Mouse (Mus musculus): ENCODE data around the gene Gm17334. TPM values are rescaled to one million over a fixed set of nuclear protein-coding genes. Genes with fewer than 3 reads are reported as not detected.

Gene Gm17334
- total RNA-seq, 1 experiment from 2014 or later: not detected

DNA sequence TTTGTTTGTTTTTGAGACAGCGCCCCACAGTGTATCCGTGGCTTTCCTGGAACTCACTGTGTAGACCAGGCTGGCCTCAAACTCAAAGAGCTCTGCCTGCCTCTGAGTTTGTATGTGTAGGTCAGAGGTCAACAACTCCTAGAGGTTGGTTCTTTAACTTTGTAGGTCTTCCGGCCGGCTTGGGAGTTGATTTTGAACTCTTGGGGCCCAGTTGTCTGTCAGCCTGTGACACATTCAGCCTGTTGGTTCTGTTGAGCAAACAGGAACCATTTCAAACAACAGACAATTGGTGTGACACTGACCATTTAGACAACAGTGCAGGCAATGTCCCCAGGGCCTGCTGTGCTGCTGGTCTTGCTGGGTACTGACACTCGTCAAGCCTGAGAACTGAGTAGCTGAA, 4.7 kb upstream of the Gm17334 start:
- ATAC-seq (ENCODE audit: extremely low read depth, insufficient number of reproducible peaks, low FRiP score, poor library complexity, severe bottlenecking): no peak

DNA sequence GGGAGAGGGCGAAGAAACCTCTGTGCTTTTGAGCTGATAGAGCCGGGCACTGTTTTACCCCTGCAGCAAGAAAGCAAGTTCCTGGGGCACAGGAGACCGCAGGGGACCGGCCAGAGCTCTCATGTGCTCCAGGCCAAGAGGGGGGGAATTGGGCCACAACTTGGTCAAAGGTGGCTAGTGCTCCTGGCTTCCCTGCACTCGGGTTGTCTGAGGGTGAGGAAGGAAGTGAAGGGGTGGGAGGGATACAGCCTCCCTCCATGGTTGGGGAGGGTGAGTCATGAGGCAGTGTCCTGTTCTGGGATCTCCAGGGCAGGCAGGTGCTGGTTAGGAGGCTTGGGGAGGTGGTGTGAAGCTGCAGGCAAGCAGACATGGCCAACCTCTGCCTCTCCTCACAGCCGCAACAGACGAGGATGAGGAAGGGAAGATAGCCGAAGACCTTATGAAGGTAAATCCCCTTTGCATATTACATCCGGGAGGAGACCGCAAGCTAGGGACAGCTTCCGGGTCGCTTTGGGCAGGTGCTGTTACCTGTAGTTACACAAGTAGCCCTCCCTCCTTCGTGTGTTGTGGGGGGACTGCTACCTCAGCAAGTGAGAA, 1.8 kb upstream of the Gm17334 start:
- ATAC-seq (ENCODE audit: extremely low read depth, insufficient number of reproducible peaks, low FRiP score, poor library complexity, severe bottlenecking): no peak

DNA sequence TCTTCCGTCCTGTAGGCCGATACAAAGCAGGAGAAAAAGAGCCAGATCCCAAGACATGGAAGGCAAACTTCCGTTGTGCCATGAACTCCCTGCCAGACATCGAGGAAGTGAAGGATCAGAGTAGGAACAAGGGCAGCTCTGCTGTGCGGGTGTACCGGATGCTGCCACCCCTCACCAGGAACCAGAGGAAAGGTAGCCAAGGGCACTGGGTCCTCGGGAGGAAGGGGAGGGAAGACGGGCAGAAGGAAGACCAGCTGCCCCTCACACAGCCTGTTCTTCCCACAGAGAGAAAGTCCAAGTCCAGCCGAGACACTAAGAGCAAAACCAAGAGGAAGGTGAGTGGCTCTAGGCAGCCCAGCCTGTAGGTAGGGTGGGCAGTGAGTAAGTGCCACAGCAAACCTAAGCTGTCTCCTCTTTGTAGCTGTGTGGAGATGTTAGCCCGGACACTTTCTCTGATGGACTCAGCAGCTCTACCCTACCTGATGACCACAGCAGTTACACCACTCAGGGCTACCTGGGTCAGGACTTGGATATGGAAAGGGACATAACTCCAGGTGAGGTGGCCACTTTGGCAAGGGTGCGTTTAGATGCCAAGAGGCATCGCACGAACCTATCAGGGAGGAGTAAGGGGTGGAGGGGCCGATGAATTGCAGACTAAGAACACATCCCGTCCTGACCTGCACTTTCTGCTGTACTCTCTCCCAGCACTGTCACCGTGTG, 814 bp upstream of the Gm17334 start:
- ATAC-seq (ENCODE audit: extremely low read depth, insufficient number of reproducible peaks, low FRiP score, poor library complexity, severe bottlenecking): no peak

- ATAC-seq (ENCODE audit: extremely low read depth, insufficient number of reproducible peaks, low FRiP score, poor library complexity, severe bottlenecking): peak; percentile 4; the same call in 1 of the 2 replicates
Measured at GRCm38 (mm10) chr11:53772536-53772935, 451 bp downstream of the Gm17334 start.

- no peak for ATAC-seq (ENCODE audit: extremely low read depth, insufficient number of reproducible peaks, low FRiP score, poor library complexity, severe bottlenecking)
Measured at GRCm38 (mm10) chr11:53771001-53771744, 1.8 kb downstream of the Gm17334 start.

- peak; percentile 13; the same call in 1 of the 2 replicates for ATAC-seq (ENCODE audit: extremely low read depth, insufficient number of reproducible peaks, low FRiP score, poor library complexity, severe bottlenecking)
Measured at GRCm38 (mm10) chr11:53770125-53770791, 2.7 kb downstream of the Gm17334 start.

DNA sequence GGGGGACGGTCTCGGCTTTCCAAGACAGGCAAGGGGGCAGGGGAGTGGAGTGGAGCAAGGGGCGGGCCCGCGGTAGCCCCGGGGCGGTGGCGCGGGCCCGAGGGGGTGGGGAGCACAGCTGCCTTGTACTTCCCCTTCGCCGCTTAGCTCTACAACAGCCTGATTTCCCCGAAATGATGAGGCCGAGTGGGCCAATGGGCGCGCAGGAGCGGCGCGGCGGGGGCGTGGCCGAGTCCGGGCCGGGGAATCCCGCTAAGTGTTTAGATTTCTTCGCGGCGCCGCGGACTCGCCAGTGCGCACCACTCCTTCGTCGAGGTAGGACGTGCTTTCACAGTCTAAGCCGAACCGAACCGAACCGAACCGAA, 3.2 kb downstream of the Gm17334 start, which contains the start of gene Irf1:
Gene Irf1, plus strand, starts transcription at position 255 of the 365 bp plus-strand sequence.
- peak; percentile 80 for ATAC-seq (ENCODE audit: extremely low read depth, insufficient number of reproducible peaks, low FRiP score, poor library complexity, severe bottlenecking)

GRCm38 (mm10) chr11:53769185-53769576, 3.8 kb downstream of the Gm17334 start:
- ATAC-seq (ENCODE audit: extremely low read depth, insufficient number of reproducible peaks, low FRiP score, poor library complexity, severe bottlenecking): no peak

DNA sequence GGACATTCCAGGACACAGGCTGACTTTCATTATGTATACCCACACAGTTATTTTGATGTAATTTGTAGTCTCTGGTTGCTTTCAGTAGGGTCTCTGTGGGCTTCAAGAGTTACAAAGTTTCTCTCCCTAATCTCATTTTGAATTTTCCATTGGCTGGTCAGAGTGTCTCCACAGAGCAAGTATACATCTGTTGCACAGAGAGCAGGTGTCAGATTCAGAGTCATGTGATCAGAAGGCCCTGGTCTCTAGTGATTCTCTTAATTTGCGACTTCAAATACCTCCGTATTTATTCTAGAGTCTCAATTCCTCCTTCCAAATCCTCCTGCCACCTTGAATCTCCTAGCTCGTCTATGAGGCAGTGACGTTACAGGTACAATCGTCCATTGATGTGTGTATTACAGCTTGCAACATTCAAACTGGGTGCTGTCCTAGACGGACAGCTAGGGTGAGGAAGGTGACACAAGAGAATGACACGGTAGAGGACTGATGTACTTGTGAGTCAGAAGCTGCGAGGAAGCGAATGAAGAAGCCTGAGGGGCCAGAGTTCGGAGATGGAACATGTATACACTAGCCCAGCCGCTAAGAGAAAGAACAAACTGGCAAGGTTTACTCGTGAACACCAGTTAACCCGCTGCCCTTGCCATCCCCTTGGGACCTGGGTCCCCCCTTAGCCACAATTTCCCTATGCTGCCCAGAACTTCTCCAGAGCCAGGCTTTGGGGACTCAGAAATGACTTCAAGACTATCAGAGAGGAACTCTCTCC, 4.4 kb downstream of the Gm17334 start:
- no peak for ATAC-seq (ENCODE audit: extremely low read depth, insufficient number of reproducible peaks, low FRiP score, poor library complexity, severe bottlenecking)

DNA sequence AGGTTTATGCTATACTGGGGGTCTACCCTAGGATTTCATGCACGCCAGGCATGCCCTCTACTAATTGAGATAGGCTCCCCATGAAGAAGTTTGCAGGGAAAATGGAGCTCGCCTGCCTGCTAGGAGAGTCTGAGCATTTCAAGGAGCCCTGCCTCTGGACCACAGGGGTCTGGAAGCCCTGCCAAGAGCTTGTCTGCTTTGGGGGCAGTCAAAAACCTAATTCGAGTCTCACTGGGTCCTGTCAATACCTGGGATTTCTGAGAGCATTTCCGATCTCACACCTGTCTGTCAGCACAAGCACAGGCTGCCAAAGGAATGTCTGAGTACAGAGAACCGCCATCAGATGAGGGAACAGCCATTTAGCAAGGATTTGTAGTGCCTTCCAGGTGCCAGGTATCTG, 8.4 kb downstream of the Gm17334 start:
- no peak for ATAC-seq (ENCODE audit: extremely low read depth, insufficient number of reproducible peaks, low FRiP score, poor library complexity, severe bottlenecking)

- peak; percentile 76 for ATAC-seq (ENCODE audit: extremely low read depth, insufficient number of reproducible peaks, low FRiP score, poor library complexity, severe bottlenecking)
Measured at GRCm38 (mm10) chr11:53763496-53764140, 9.4 kb downstream of the Gm17334 start.

DNA sequence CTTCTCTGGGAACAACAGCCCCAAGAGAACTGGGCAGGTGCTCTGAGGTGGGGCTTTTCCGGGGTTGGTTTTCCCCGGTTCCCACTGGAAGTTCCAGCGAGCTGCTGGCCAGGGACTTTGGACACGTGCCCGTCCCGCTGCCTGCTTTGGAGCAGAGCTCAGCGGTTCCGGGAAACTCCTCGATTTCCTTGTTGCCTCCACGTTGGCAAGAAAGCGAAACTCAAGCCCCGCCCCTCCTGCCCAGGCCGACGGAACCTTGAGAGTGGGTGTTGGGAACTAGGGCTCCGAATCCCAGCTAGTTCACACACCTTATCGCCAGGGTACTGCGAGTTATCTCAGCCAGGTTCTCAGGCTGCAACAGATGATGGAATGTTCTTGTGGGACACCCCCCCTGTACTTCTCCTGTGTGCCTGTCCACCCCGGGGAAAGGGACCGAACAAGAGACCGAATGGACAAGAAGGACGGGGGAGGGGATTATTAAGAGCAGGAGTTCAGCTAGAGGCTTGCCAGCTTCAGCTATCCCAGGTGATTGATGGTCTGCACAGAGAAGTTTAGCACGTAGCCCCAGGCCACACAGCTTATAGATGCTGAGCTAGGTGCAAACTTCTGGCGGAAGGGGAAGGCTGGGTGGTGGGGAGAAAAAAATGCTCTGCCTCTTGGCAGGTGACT, 10.0 kb downstream of the Gm17334 start:
- ATAC-seq (ENCODE audit: extremely low read depth, insufficient number of reproducible peaks, low FRiP score, poor library complexity, severe bottlenecking): no peak; the same call in 1 of the 2 replicates

GRCm38 (mm10) chr11:53762426-53762825, 10.6 kb downstream of the Gm17334 start:
- ATAC-seq (ENCODE audit: extremely low read depth, insufficient number of reproducible peaks, low FRiP score, poor library complexity, severe bottlenecking): no peak

DNA sequence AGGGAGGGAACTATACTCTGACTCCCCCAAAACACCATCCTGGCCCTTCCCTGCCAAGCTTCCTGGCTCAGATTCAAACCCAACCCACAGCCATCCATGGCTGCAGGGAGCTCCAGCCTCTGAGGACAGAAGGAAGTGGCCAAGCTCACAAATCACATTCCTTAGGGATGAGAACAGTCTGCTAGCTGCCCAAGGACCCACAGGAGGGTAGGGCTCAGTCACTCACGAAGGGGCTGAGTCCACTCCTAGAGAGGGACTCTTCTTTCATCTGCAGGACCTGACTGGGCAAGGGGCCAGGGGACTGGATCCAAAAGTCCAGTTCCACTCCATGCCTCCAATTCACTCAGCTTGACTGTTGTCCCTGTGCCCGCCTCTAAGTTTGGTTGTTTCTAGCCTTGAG, 11.2 kb downstream of the Gm17334 start:
- no peak for ATAC-seq (ENCODE audit: extremely low read depth, insufficient number of reproducible peaks, low FRiP score, poor library complexity, severe bottlenecking)

GRCm38 (mm10) chr11:53761284-53761683, 11.7 kb downstream of the Gm17334 start:
- no peak for ATAC-seq (ENCODE audit: extremely low read depth, insufficient number of reproducible peaks, low FRiP score, poor library complexity, severe bottlenecking)

DNA sequence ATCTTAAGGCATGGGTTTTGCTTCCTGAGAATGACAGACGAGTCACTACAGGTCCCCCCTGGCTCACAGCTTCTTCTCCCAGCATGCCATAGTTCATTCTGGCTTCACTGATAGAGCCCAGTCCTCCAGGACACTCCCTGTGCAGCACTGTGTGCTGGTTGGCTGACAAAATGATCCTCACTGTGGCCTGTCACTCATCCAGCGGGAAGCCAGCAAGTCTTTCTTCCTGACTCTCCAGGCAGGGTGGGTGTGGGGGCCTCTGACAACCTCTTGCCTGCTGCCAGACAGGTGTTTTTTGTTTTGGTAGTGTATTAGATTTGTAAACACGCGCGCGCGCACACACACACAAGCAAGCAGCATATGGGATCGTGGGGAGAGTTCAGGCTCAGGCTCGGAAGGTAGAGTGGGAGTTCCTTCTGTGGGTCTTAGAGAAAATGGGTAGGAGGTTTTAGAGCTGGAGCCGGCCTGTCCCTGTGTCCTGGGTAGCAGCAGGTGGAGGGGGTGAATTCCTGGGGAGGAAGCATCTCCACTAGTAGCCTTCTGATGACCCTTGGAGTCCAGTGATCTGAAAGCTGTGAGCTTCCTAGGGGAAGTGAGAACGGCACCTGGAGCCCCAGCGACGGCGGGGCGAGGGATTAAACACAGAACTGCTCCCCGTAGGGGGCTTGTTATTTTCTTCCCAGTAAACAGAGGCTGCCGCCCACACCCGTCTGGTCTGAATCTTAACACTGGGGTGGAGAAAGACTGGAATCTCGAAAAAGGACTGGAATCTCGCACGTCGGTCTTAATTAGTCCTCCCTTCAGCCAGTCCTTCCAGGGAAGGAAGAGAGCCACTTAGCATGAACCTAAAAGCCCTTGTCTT, 13.2 kb downstream of the Gm17334 start:
- no peak for ATAC-seq (ENCODE audit: extremely low read depth, insufficient number of reproducible peaks, low FRiP score, poor library complexity, severe bottlenecking)

GRCm38 (mm10) chr11:53758791-53759351, 14.1 kb downstream of the Gm17334 start:
- no peak for ATAC-seq (ENCODE audit: extremely low read depth, insufficient number of reproducible peaks, low FRiP score, poor library complexity, severe bottlenecking)

Data from neutrophil, adult 5-6 weeks (primary cell).